ENCODE assay signal across 16 mouse cellular contexts in the genomic region with DNA sequence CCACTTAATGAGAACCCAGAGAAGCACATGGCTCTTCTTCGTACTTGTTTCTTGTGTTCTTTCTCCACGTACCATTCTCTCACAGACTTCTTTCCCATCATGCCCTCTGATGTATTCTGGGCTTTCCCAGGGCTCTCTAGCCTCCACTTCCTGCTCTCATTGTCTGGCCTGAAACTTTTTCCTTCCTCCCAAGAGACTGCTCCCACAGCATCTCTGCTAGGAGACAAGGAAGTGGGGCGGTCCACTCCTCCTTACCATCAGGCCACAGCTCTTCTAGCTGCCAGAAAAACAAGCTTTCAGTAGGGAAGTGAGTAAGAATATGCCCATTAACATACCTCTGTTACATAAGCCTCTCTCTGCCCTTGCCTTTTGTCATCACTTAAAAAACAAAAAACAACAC.
"Had no signal": no experiment of that assay in that cellular context is flagged by ENCODE, and none has a peak within 500 bp of the region (broad histone marks: within the 10 kb centered on the region; RNA-seq: fewer than 3 reads in every experiment).

No protein-coding gene starts in this region.

- H3K27ac ChIP-seq: lung, embryonic 15.5 days; macrophage; midbrain, embryonic 13.5 days; midbrain, embryonic 15.5 days; neural tube, embryonic 12.5 days; stomach, embryonic 15.5 days; stomach, postnatal 0 days had no signal

- H3K4me2 ChIP-seq: lung, embryonic 15.5 days; midbrain, embryonic 11.5 days; midbrain, embryonic 13.5 days; midbrain, embryonic 15.5 days; neural tube, embryonic 12.5 days; stomach, embryonic 15.5 days had no signal

- H3K9ac ChIP-seq: lung, embryonic 15.5 days; midbrain, embryonic 13.5 days; midbrain, embryonic 15.5 days; neural tube, embryonic 12.5 days; stomach, embryonic 15.5 days had no signal

- H3K9me3 ChIP-seq: lung, embryonic 15.5 days; megakaryocyte, embryonic 14.5 days; midbrain, embryonic 13.5 days; midbrain, embryonic 15.5 days; neural tube, embryonic 12.5 days; stomach, embryonic 15.5 days had no signal

- H3K4me3 ChIP-seq: lung, embryonic 15.5 days; megakaryocyte, embryonic 14.5 days; midbrain, embryonic 13.5 days; midbrain, embryonic 15.5 days; neural tube, embryonic 12.5 days; stomach, embryonic 15.5 days had no signal

- H3K36me3 ChIP-seq: lung, embryonic 15.5 days; midbrain, embryonic 13.5 days; midbrain, embryonic 15.5 days; neural tube, embryonic 12.5 days; stomach, embryonic 15.5 days had no signal

- H3K27me3 ChIP-seq: lung, embryonic 15.5 days; megakaryocyte, embryonic 14.5 days; midbrain, embryonic 13.5 days; midbrain, embryonic 15.5 days; neural tube, embryonic 12.5 days; stomach, embryonic 15.5 days had no signal

- DNase-seq: lung, postnatal 14 days; lung, postnatal 36 days; right cerebral cortex, postnatal 14 days; thymus, adult 2 months; thymus, postnatal 25 days; thymus, postnatal 4 days had no signal

- H3K4me1 ChIP-seq: lung, embryonic 15.5 days; midbrain, embryonic 13.5 days; midbrain, embryonic 15.5 days; neural tube, embryonic 12.5 days; stomach, embryonic 15.5 days had no signal

- ATAC-seq: lung, postnatal 0 days; midbrain, embryonic 13.5 days; midbrain, embryonic 15.5 days had no signal
